Mouse (Mus musculus): ENCODE data around the gene Tm9sf1.
A peak's percentile ranks its signal among the peaks of the same experiment; 100 is the strongest.

- peak; percentile 70; the same call in 1 of the 2 replicates for TF ChIP-seq POLR2A (IDR thresholded peaks at IDR 0.05; ENCODE audit: low read depth, low read length)
- TF ChIP-seq CTCF (IDR thresholded peaks at IDR 0.05; ENCODE audit: borderline replicate concordance, insufficient read depth, low read length), result peak; percentile 86; the same call in 1 of the 2 replicates
Measured at GRCm38 (mm10) chr14:55603633-55604576, 39.7 kb downstream of the Tm9sf1 start.

All from embryonic fibroblast, embryonic 13.5 days (primary cell).